Mouse (Mus musculus): ENCODE results near the gene Optn.

The Optn gene

DNA sequence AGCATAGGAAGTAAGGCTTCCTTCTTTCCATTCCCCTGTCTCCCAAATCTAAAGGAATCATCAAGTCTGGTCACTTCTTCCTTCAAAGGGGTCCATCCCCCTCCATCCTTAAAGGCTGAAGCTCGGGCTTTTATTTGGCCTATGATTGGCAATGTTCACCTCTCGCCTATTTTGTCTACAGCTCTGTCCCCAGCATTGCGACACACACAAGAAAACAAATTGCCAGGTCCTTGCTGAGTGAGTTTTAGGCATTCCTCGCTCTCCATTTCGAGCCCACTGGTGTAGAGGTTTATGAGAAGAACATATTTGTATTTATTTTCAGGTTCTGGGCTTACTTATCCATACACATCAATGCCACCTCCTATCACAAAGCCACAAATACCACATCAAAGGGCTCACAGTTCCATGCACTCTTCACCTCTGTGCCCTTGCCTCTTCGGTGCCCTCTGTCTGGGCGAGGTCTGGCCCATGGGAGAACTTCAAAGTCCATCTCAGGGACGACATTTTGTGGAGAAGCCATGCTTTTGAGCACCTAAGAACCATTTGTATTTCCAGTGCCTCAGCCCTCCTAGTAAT, 2.6 kb downstream of the Optn start:
- DNase-seq (ENCODE audit: low read depth, low spot score): peak; percentile 63

DNA sequence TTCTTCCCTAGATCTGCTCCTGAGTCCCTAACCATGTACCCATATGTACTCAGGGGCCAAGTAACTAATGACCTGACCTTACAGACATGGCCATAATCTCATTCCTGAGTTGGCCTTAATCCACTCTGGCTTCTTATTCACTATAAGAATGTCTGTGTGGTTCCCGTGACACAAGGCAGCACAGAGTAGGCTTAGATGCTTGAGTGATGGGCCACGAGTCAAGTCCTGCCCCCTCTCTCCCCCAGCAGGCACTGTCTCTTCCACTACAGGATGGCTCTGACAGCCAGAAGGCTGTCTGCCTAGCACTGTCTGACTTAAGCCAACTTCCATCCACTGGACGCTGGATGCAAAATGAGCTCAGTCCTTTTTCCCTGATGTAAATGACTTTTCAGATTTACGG, 3.9 kb downstream of the Optn start:
- no peak for DNase-seq (ENCODE audit: low read depth, low spot score)

DNA sequence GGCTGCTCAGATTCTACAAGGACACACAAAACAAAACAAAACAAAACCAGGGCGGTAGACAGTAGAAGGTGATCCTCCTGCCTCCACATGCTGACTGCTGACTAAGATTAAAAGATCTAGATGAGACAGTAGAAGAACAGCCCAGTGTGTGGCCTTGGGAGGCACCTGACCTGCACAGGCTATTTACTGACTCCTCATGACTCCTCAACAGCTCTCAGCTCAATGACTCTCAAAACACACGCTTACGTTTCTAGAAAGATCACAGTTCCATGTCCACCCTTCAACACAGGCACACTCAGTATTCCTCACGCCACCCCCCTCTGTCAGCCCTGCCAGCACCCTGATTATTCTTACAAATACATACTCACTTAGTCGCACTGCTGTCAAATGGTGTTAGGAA, 5.4 kb downstream of the Optn start:
- DNase-seq (ENCODE audit: low read depth, low spot score): no peak

DNA sequence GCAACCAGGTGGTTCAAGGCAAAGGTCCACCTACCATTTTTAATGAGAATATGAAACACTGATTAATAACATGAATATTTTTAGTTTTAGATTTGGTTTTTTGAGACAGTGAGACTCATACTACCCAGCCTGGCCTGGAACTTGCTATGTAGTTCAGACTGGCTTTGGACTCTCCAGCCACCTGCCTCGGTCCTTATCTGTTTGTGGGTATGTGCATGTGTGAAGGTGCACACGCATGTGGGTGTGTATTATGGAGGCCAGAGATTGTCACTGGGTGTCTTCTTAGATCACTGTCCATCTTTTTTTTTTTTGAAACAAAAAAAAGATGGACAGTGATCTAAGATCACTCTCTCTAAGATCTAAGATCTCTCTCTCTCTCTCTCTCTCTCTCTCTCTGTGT, 13.3 kb downstream of the Optn start:
- DNase-seq (ENCODE audit: low read depth, low spot score): no peak

DNA sequence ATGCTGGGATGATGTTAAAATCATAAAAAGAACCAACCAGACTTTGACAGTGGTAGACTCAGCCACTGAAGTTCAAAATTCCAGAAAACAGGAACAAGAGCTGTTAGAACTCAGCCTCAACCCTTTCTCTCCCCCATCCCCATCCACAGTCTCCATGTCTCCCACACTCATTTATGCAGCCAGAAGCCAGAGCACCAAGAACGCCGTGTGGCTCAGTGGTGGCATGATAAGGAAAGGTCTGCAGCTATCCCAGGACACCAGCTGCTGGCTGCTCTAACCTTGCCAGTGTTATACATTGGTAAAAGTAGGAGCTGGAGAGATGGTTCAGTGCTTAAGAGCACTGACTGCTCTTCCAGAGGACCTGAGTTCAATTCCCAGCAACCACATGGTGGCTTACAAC, 16.8 kb downstream of the Optn start:
- DNase-seq (ENCODE audit: low read depth, low spot score): no peak

DNA sequence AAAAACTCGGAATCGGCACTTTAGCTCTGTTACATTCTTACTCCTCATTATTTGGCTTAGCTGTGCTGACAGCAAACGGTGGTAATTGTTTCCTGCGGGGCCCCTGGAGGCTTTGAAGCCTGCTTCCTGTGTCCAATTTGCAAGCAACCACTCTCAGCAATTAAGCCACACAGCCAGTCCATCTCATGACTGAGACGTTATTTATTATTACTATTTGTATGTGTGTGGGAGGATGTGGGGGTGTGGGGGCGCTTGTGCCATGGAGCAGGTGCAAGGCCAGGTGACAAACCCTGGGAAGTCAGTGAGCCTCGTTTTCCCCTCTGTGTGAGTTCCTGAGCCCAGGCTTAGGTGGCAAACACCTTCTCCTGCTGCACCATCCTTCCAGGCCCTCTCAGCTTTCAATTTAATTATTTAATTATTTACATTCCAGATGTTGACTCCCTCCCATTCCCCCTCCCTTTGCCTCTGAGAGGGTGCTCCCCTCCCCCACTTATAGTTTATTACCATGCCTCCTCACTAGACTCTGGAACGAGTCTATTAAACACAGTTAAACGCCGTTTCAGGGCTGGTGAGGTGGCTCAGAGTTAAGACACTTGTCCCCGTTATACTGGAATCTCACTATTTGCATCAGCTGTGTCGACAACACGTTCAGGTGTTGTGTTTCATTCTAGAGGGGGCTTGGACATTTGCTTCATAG, 18.4 kb downstream of the Optn start:
- DNase-seq (ENCODE audit: low read depth, low spot score): no peak

DNA sequence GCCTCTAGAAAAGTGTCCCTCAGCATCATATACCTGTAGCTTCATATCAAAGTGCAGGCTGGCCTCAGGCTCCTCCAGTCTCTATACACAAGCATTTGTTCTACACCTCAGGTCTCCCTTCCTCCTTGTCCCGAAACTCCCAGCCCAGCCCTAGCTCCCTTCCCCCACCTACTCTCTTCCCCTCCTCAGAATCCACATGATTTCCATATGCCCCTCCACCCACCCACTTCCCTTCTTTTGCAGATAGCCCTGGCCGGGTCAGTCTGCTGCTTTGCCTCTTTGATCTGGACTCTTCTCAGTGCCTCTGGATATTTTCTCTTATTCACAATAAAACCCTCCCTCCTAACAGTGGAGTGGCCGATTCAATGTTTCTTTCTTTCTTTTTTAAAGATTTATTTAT, 19.5 kb downstream of the Optn start:
- no peak for DNase-seq (ENCODE audit: low read depth, low spot score)

DNA sequence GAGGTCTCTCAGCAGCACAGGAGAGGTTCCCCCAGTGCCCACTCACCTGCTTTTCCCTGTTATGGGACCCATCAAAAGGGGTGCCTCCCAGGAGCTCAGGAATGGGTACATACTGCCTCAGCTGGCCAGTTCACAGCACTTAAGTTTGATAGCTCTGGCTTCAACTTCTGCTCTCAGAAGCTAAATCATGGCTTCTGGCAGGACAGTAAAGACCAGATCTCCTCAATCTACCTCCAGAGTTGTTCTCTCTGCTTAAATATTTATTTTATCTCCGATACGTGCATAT, 20.4 kb downstream of the Optn start:
- DNase-seq (ENCODE audit: low read depth, low spot score): no peak

DNA sequence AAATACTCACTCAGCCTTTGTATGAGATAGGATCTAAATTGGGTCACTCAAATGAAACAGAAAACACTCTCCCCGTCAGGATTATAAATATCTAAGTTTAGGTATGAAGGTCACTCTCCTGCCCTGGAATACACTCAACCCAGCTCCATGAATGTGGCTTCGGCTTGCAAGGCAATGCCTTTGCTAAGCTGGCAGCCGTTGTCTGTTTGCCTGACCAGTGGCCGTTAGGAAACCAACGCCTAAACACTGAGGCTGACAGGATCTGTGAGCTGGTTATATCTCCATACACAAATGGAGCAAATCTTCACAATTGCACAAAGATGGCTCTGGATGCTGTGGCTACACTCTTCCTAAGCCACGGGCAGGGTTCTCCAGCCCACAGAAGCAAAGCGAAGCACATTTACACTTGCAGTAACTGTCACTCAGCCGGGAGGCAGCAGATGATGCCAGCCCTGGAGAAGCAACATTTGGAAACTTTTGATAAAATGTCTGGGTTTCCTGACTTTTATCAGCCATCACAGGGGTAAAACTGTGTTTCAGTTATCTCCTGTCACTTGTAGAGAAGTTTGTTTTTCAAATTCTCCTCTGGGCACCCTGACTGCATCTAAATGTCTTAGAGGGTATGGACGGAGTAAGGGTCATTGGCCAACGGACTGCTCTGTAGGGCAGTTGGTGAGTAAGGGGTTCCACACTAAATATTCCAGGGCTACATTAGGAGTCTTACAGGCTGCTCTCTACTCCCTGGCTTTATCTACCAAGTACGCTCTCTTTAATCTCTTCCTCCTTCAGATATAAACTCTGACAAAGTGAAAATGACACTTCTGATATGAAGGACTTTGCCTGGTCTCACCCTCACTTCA, 21.0 kb downstream of the Optn start:
- DNase-seq (ENCODE audit: low read depth, low spot score): no peak

DNA sequence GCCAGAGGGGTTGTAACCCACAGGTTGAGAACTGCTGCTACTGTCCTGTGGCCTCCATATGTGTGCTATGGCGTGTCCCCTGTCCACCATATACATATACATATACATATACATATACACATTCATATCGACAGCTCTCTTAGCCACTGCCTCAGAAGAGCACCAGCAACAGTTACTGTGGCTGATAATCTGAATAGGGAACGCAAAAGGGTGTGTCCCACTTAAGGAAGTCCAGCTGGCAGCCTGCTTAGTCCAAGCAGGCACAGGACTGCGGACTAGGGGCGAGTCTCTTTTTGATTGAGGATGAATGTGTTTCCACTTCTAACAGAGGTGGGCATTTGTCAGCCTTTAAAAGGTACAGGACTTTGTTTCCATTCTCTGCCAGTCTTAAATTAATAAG, 22.0 kb downstream of the Optn start:
- no peak for DNase-seq (ENCODE audit: low read depth, low spot score)

DNA sequence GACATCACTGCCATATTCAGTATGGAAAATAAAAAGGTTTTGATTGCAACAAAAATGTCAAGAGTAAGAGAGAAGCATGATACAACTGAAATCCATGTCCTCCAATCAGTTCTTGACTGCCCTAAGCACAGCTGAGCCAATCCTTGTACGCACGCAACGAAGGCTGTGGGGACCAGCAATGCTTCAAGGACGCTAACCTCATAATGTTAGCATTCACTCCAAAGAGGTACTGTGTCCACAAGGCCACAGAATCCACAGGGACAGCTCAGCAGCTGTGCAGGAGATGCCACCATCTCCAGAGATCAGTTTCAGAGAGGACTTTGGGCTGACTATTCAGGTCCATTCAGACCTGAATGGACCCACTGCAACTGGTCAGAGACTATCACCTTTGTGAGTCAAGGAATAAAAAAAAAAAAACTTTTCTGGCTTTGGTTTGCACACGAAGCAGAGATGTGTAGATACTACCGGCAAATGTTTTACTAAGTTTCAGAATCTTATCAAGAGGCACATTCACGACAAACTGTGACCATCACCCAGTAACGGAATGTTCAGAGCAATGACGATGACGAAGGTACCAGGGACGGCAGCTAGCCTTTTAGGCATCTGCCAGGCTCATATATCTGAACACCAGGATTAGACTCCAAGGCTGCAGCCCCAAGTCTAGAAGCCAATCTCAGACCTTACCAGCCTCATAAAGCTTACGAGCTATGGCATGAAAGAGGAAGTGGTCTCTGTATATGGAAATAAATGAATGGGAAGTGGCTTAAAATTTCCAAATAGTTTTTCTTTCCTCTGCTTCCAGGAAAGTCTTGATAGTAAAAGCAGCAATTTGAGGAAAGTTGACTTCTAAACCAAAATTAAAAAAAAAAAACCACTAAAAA, 23.3 kb downstream of the Optn start:
- no peak for DNase-seq (ENCODE audit: low read depth, low spot score)

DNA sequence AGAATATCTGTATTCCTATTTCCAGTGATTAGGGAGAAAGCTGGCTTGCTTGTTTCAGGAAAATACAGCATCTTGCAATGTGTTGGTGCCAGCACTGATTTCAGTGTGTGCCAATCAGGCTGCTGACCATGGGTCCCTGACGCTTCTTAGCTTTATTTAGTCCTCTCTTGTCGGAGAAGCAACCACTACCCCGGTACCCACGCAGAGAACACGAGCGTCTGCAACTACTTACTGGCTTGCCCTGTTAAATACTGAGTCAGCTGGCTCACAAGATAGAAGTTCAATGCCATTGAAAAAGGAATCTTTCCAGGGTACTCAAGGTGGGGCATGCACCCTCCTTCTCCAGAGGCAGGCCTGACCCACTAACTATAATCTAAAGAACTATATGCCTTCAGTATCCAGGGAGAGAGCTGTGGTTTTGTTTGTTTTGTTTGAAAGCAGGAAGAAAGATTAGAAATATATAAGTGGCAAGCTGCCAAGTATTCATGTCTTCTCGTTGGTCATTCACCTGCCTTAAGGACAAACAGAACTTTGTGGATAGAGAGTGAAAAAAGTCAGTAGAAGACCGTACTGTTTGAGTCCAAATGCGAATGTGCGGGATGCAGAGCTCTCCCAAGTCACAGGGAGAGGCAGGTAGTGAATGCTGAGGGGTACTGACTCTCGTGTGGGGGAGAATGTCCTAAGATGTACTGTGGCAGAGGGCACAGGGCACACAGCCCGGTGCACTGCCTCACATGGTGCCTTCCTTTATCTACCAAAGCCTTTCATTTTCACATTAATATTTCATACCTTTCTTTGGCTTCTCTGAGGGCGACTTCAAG, 24.3 kb downstream of the Optn start:
- no peak for DNase-seq (ENCODE audit: low read depth, low spot score)

DNA sequence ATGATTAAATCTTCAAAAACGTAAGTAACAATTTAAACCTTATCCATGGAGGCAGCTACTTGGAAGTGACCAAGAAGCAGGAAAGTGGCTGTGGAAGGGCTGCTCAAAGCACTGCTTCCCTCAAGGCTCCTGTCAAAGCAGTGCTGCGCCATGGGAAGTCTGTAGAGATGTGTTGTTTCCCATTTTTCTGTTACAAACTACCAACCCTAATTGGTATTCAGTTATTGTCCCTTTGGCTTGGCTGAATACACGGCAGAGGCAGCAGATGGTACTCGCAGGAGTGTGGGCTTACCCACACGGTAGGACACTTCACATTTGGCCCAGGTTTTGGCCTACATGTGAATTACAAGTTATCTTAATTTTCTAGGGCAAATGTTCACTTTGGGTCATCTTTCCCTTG, 25.5 kb downstream of the Optn start:
- DNase-seq (ENCODE audit: low read depth, low spot score): no peak

DNA sequence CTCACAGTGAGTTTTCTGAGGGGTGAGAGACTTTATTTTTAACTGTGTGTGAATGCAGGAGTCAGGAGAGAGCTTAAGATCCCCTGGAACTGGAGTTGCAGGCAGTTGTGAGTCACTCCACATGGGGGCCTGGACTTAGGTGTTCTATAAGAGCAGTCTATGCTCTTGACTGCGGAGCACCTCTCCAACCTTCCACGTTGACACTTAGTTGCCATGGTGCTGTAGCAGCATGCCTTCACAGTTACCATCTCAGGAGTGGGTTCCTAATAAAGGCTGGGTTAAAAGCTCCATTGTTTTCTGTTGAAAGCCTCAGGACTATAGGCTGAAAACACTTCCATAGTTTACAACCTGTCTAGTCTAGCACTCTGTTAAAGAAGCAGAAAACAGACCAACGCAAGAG, 26.5 kb downstream of the Optn start:
- no peak for DNase-seq (ENCODE audit: low read depth, low spot score)

DNA sequence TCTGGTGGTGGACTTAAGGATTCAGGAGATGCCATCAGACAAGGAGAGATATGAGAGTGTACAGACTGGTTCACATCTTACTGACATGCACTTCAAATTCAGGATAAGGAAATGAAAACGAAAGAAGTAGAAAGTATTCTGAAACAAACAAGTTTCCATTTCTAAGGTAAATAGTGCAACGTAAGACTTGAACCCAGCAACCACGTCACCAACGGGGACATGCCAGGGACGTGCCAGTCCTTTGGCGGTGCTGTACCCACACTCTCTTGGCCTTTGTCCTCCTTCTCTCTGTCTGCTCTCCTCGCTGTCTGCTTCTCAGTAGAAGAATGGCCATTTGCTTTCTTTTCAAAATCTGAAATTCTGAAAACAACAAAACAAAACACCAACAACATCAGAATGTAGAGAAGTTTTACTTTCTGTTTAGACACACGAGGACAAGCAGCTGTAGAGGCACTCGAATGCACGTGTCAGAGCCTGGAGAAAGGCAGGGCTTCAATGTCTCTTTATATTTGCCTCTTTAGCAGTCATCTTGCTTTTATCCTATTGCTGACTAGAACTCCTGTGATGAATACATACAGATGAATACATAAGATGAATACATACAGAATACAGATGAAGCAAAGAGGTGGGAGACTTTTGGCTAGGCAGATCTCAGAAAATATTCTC, 27.3 kb downstream of the Optn start:
- DNase-seq (ENCODE audit: low read depth, low spot score): peak; percentile 13

DNA sequence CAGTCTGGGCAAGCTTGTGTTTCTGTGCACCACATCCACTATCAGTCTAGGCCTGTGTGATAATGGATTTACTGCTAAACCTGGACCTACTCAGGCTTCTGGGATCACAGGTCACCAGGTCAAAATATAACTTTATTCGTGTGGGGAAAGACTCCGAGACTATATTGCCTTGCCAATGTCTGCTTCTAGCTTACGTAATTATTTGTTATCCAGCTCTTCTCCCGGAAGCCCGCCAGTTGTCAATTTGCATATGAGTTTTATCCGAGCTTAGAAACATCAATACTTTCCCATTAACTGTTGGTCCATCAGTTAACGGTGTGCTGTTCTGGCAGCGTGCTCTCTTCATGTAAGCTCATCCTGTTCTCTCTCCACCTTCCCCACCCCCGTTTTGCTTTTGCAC, 28.6 kb downstream of the Optn start:
- no peak for DNase-seq (ENCODE audit: low read depth, low spot score)

DNA sequence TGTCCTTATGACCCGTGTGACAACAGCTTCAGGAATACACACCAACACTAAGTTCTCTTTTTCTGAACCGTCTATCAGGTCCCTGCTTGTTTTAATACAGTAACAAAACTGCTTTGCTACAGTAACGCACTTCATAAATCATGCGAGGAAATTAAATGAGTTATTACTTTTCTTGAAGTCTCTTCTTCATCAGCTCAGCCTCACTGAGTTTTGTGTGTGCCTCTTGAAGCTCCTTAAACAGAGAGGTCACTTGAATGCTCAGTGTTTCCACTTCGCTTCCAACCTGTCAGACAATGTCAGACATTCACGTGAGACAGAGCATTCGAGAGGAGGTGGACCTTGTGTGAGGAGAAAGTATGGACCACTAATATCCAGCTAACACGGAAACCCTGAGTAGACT, 29.1 kb downstream of the Optn start:
- DNase-seq (ENCODE audit: low read depth, low spot score): no peak

DNA sequence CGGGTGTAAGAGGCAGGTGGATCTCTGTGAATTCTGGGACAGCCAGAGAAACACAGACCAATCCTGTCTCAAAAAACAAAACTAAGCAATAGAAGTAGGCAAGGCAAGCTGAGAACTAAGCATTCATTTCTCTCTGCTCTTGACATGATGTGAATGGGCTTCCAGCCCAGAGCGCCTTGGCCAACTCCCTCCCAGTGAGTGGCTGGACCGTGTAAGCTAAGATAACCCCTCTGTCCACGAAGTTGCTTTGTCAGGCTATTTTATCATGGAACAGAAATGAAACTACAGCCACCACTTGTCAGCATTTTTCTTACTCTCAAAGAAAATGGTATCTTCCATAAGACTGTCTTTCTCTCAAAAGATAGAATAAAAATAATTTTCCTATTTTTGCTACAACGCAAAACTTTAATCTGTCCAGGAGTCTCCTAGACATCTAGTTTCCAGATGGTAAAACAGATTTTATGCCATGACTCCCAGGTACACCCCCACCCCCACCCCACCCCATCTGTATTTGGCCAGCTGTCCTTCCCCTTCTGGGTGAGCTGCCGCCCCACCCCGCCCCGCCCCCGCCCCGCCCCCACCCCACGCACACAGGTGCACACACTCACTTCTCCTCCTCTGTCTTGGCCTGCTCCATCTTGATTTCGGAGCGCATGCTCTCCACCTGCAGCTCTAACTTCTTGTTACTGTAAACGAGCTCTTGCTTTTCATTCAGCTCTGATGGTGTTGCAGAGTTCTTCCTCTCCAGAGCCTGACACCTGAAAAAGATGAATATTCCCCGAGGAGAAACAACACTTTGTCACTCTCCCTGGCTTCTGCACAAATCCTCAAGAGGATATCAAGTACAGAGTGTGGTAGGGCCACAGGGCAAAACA, 30.1 kb downstream of the Optn start:
- DNase-seq (ENCODE audit: low read depth, low spot score): no peak

DNA sequence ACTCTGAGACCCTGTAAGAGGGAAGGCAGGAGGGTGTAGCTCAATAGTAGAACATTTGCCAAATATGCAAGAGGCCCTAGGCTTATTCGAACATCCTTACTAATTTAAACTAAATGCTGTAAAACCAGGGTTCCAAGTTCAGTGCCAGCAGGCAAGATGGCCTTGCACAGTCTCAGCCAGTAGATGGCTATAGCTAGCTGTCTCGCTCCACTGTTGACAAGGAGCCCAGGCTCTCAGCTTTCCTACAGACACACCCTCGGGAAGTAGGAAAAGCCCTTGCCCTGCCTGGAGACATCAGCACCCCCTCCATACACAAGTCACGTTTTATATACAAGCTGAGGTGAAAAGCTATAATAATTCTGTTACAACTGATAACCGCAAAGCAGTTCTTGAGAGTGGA, 31.2 kb downstream of the Optn start:
- no peak for DNase-seq (ENCODE audit: low read depth, low spot score)

DNA sequence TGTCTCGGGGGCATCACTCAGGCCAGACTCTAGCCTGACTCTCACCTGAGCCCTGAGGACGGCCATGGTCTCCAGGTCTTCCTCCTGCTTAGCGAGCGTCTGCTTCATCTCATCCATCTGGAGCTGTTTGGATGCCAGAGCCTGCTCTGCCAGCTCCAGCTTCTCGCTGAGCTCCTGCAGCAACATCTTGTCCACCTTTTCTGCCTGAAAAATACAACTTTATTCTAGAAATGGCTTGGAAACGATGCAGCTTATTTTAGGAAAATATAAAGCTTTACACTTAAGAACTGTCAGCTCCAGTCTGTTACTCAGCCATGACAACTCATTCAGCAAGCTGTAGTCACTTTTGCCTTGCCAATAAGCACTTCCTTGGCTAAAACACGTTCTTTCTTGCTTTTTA, 32.6 kb downstream of the Optn start:
- no peak for DNase-seq (ENCODE audit: low read depth, low spot score)
